Comparison of ENCODE assay signal across 22 mouse cellular contexts in genomic region chr12:10178718-10179117, GRCm38 (mm10).
DNase-seq lines count a peak whose midpoint lies in the region; ATAC-seq and TF ChIP-seq lines count a peak whose summit lies in the region.
"Had no signal": no experiment of that assay in that cellular context is flagged by ENCODE, and none has a peak within 500 bp of the region (broad histone marks: within the 10 kb centered on the region; RNA-seq: fewer than 3 reads in every experiment).

No protein-coding gene starts in this region.

- 95% methylated on average over 4 of the region's 4 CpGs for WGBS in hindbrain, embryonic 14.5 days
- WGBS in hindbrain, postnatal 0 days: 91% methylated on average over 4 of the region's 4 CpGs
- WGBS in kidney, embryonic 16.5 days: 66% methylated on average over 4 of the region's 4 CpGs
- WGBS in neural tube, embryonic 13.5 days: 88% methylated on average over 4 of the region's 4 CpGs

- H3K27ac ChIP-seq in hindbrain, embryonic 14.5 days: no peak overlapping the region
- no peak overlapping the region for H3K27ac ChIP-seq in hindbrain, postnatal 0 days
- H3K27ac ChIP-seq in kidney, embryonic 16.5 days (ENCODE audit: low read length): no peak overlapping the region; the same call in 1 of the 2 replicates
- H3K27ac ChIP-seq in neural tube, embryonic 13.5 days (replicated peaks): no peak overlapping the region
- H3K27ac ChIP-seq: forebrain, embryonic 13.5 days; heart, adult 2 months; heart, embryonic 15.5 days had no signal

- peak; percentile 44; the same call in 1 of the 2 replicates for ATAC-seq in hindbrain, embryonic 14.5 days (ENCODE audit: low FRiP score)
- ATAC-seq in hindbrain, postnatal 0 days: no peak
- ATAC-seq in kidney, embryonic 16.5 days (ENCODE audit: low FRiP score, low TSS enrichment): peak; percentile 46; the same call in 1 of the 2 replicates
- peak; percentile 38; the same call in 1 of the 2 replicates for ATAC-seq in neural tube, embryonic 13.5 days (ENCODE audit: low read depth)
- ATAC-seq: CD4-positive, CD25-positive, alpha-beta regulatory T cell, adult 4 months; forebrain, postnatal 0 days had no signal

- H3K36me3 ChIP-seq in hindbrain, embryonic 14.5 days (replicated peaks; ENCODE audit: control insufficient read depth, insufficient read depth): no peaks in the 10 kb centered on the region
- no peaks in the 10 kb centered on the region for H3K36me3 ChIP-seq in hindbrain, postnatal 0 days (ENCODE audit: insufficient read depth, low read length)
- no peaks in the 10 kb centered on the region for H3K36me3 ChIP-seq in kidney, embryonic 16.5 days (ENCODE audit: insufficient read depth, low read length)
- H3K36me3 ChIP-seq in neural tube, embryonic 13.5 days: no peaks in the 10 kb centered on the region
- H3K36me3 ChIP-seq: G1E; heart, embryonic 15.5 days had no signal

- no peak for TF ChIP-seq CTCF in hindbrain, postnatal 0 days (IDR thresholded peaks at IDR 0.05; ENCODE audit: low read depth)

- no peak overlapping the region for H3K9ac ChIP-seq in hindbrain, embryonic 14.5 days
- H3K9ac ChIP-seq in hindbrain, postnatal 0 days (replicated peaks; ENCODE audit: low read length): no peak overlapping the region
- H3K9ac ChIP-seq in kidney, embryonic 16.5 days (replicated peaks; ENCODE audit: low read length): no peak overlapping the region
- H3K9ac ChIP-seq in neural tube, embryonic 13.5 days: no peak overlapping the region
- H3K9ac ChIP-seq: forebrain, embryonic 13.5 days; forebrain, postnatal 0 days; heart, embryonic 15.5 days had no signal

- H3K27me3 ChIP-seq in hindbrain, embryonic 14.5 days (ENCODE audit: control insufficient read depth, insufficient read depth, low read length): no peaks in the 10 kb centered on the region
- no peaks in the 10 kb centered on the region for H3K27me3 ChIP-seq in hindbrain, postnatal 0 days (ENCODE audit: insufficient read depth, low read length)
- H3K27me3 ChIP-seq in kidney, embryonic 16.5 days (ENCODE audit: insufficient read depth, low read length): no peaks in the 10 kb centered on the region
- peaks cover 3% of the 10 kb centered on the region; the same call in 1 of the 2 replicates for H3K27me3 ChIP-seq in neural tube, embryonic 13.5 days
- H3K27me3 ChIP-seq: forebrain, embryonic 13.5 days; heart, embryonic 15.5 days had no signal

- no peaks in the 10 kb centered on the region for H3K9me3 ChIP-seq in hindbrain, embryonic 14.5 days (ENCODE audit: control insufficient read depth, low read length)
- H3K9me3 ChIP-seq in hindbrain, postnatal 0 days (ENCODE audit: low read length): no peaks in the 10 kb centered on the region
- H3K9me3 ChIP-seq in kidney, embryonic 16.5 days (ENCODE audit: low read length): no peaks in the 10 kb centered on the region
- H3K9me3 ChIP-seq in neural tube, embryonic 13.5 days: no peaks in the 10 kb centered on the region
- H3K9me3 ChIP-seq: forebrain, embryonic 13.5 days; heart, embryonic 15.5 days had no signal

- 0 out of 2 replicates have a peak, but pooled peaks cover 2% of the 10 kb centered on the region for H3K4me1 ChIP-seq in hindbrain, embryonic 14.5 days (replicated peaks; ENCODE audit: control insufficient read depth, insufficient read depth, low read length)
- H3K4me1 ChIP-seq in hindbrain, postnatal 0 days (ENCODE audit: insufficient read depth, low read length): no peaks in the 10 kb centered on the region
- H3K4me1 ChIP-seq in kidney, embryonic 16.5 days (ENCODE audit: insufficient read depth, low read length): peaks cover 12% of the 10 kb centered on the region; the same call in 1 of the 2 replicates
- peaks cover 28% of the 10 kb centered on the region for H3K4me1 ChIP-seq in neural tube, embryonic 13.5 days (replicated peaks)
- H3K4me1 ChIP-seq: heart, embryonic 15.5 days had no signal

- H3K4me2 ChIP-seq in hindbrain, embryonic 14.5 days (replicated peaks): no peak overlapping the region
- no peak overlapping the region for H3K4me2 ChIP-seq in hindbrain, postnatal 0 days (ENCODE audit: low read depth, low read length)
- H3K4me2 ChIP-seq in kidney, embryonic 16.5 days (replicated peaks; ENCODE audit: low read depth, low read length): no peak overlapping the region
- H3K4me2 ChIP-seq in neural tube, embryonic 13.5 days: no peak overlapping the region
- H3K4me2 ChIP-seq: forebrain, embryonic 13.5 days; heart, embryonic 11.5 days; heart, embryonic 15.5 days had no signal

- no peak overlapping the region for H3K4me3 ChIP-seq in hindbrain, embryonic 14.5 days (replicated peaks; ENCODE audit: low read length)
- H3K4me3 ChIP-seq in hindbrain, postnatal 0 days (ENCODE audit: low read length): no peak overlapping the region
- H3K4me3 ChIP-seq in kidney, embryonic 16.5 days (ENCODE audit: low read length): no peak overlapping the region
- no peak overlapping the region for H3K4me3 ChIP-seq in neural tube, embryonic 13.5 days
- H3K4me3 ChIP-seq: forebrain, embryonic 13.5 days; heart, adult 2 months; heart, embryonic 15.5 days had no signal

- DNase-seq in embryo, embryonic 10.5 days (ENCODE audit: low spot score): peak; percentile 4
- DNase-seq in embryo, embryonic 11 days: no peak
- DNase-seq in hindbrain, embryonic 14.5 days (ENCODE audit: low spot score): no peak
- DNase-seq in hindbrain, postnatal 0 days (ENCODE audit: low spot score): no peak
- DNase-seq in kidney, postnatal 10 days: no peak
- DNase-seq in neural tube, embryonic 10.5 days (ENCODE audit: extremely low spot score, low spot score): no peak
- DNase-seq: adrenal gland, adult 8-10 months; adrenal gland, postnatal 36 days; B cell, adult 2 months; cerebellum, adult 2 months; cerebellum, postnatal 10 days; forebrain, postnatal 0 days; gastrocnemius, postnatal 14 days; heart, adult 2 months; heart, postnatal 14 days had no signal
